ENCODE assay signal across 10 mouse cellular contexts in genomic region chr2:104098529-104099230, GRCm38 (mm10). TPM values are rescaled to one million over a fixed set of nuclear protein-coding genes. Genes with fewer than 3 reads are reported as not detected.
DNase-seq lines count a peak whose midpoint lies in the region; ATAC-seq and TF ChIP-seq lines count a peak whose summit lies in the region.
"Had no signal": no experiment of that assay in that cellular context is flagged by ENCODE, and none has a peak within 500 bp of the region (broad histone marks: within the 10 kb centered on the region; RNA-seq: fewer than 3 reads in every experiment).

No protein-coding gene starts in this region.

- ATAC-seq in lung, postnatal 0 days, result peak; percentile 13; the same call in 1 of the 2 replicates
- peak; percentile 92 for ATAC-seq in liver, embryonic 11.5 days (replicated peaks; ENCODE audit: low FRiP score)
- peak; percentile 36; the same call in 1 of the 2 replicates for ATAC-seq in stomach, postnatal 0 days (ENCODE audit: low FRiP score, low TSS enrichment)
- no peak for ATAC-seq in midbrain, postnatal 0 days (ENCODE audit: low FRiP score)
- ATAC-seq: hindbrain, postnatal 0 days had no signal

- intact Hi-C loops in left cerebral cortex, adult 2 months (cut with DNase I), result no loop called here

- H3K4me3 ChIP-seq in lung, postnatal 0 days (ENCODE audit: low read depth, low read length), result no peak overlapping the region
- H3K4me3 ChIP-seq in brown adipose tissue, adult 24 weeks (ENCODE audit: insufficient read depth, low read depth, low read length), result no peak overlapping the region
- peak overlapping the region; percentile 7 for H3K4me3 ChIP-seq in liver, embryonic 11.5 days (ENCODE audit: low read depth, low read length)
- no peak overlapping the region for H3K4me3 ChIP-seq in stomach, postnatal 0 days (ENCODE audit: low read depth, low read length)
- H3K4me3 ChIP-seq in left cerebral cortex, adult 2 months, result no peak overlapping the region
- no peak overlapping the region for H3K4me3 ChIP-seq in midbrain, postnatal 0 days (ENCODE audit: low read depth, low read length)
- H3K4me3 ChIP-seq: limb, embryonic 12.5 days had no signal

- no peak for TF ChIP-seq EP300 in lung, postnatal 0 days (IDR thresholded peaks at IDR 0.05)
- TF ChIP-seq EP300 in stomach, postnatal 0 days (optimal IDR thresholded peaks at IDR 0.05), result no peak

- no peak overlapping the region for H3K4me2 ChIP-seq in lung, postnatal 0 days (replicated peaks; ENCODE audit: low read depth, low read length)
- H3K4me2 ChIP-seq in liver, embryonic 11.5 days, result peak overlapping the region; percentile 53
- no peak overlapping the region for H3K4me2 ChIP-seq in stomach, postnatal 0 days (replicated peaks; ENCODE audit: low read depth)
- H3K4me2 ChIP-seq in midbrain, postnatal 0 days (ENCODE audit: low read depth, low read length, poor library complexity, severe bottlenecking), result no peak overlapping the region
- H3K4me2 ChIP-seq: limb, embryonic 12.5 days had no signal

- H3K36me3 ChIP-seq in lung, postnatal 0 days (ENCODE audit: insufficient read depth, low read length), result no peaks in the 10 kb centered on the region
- H3K36me3 ChIP-seq in liver, embryonic 11.5 days (ENCODE audit: control insufficient read depth, insufficient read depth, low read length), result no peaks in the 10 kb centered on the region
- H3K36me3 ChIP-seq in stomach, postnatal 0 days (ENCODE audit: control insufficient read depth, insufficient read depth, low read length), result no peaks in the 10 kb centered on the region
- H3K36me3 ChIP-seq in midbrain, postnatal 0 days (ENCODE audit: insufficient read depth, low read length), result no peaks in the 10 kb centered on the region
- H3K36me3 ChIP-seq: limb, embryonic 12.5 days had no signal

- H3K27me3 ChIP-seq in lung, postnatal 0 days (replicated peaks; ENCODE audit: insufficient read depth, low read length), result no peaks in the 10 kb centered on the region
- H3K27me3 ChIP-seq in liver, embryonic 11.5 days (replicated peaks; ENCODE audit: control insufficient read depth, insufficient read depth, low read length), result no peaks in the 10 kb centered on the region
- no peaks in the 10 kb centered on the region for H3K27me3 ChIP-seq in stomach, postnatal 0 days (ENCODE audit: control insufficient read depth, insufficient read depth, low read length)
- no peaks in the 10 kb centered on the region for H3K27me3 ChIP-seq in midbrain, postnatal 0 days (ENCODE audit: insufficient read depth, low read length)
- H3K27me3 ChIP-seq: limb, embryonic 12.5 days had no signal

- no peaks in the 10 kb centered on the region for H3K9me3 ChIP-seq in lung, postnatal 0 days (ENCODE audit: low read length)
- no peaks in the 10 kb centered on the region for H3K9me3 ChIP-seq in liver, embryonic 11.5 days (ENCODE audit: control insufficient read depth, low read length)
- no peaks in the 10 kb centered on the region for H3K9me3 ChIP-seq in stomach, postnatal 0 days (ENCODE audit: control insufficient read depth, low read length)
- H3K9me3 ChIP-seq in midbrain, postnatal 0 days (ENCODE audit: low read length), result no peaks in the 10 kb centered on the region
- H3K9me3 ChIP-seq: limb, embryonic 12.5 days had no signal

- no peak overlapping the region for H3K27ac ChIP-seq in lung, postnatal 0 days (ENCODE audit: low read length)
- H3K27ac ChIP-seq in brown adipose tissue, adult 24 weeks (replicated peaks; ENCODE audit: low read depth, low read length), result 0 out of 2 replicates have a peak overlapping the region, but pooled peaks have one; percentile 20
- H3K27ac ChIP-seq in liver, embryonic 11.5 days (ENCODE audit: low read depth, low read length), result peak overlapping the region; percentile 75
- no peak overlapping the region for H3K27ac ChIP-seq in stomach, postnatal 0 days (replicated peaks)
- H3K27ac ChIP-seq in left cerebral cortex, adult 2 months, result no peak overlapping the region
- H3K27ac ChIP-seq in midbrain, postnatal 0 days (ENCODE audit: low read depth, low read length), result no peak overlapping the region
- H3K27ac ChIP-seq: hindbrain, postnatal 0 days; limb, embryonic 12.5 days had no signal

- no peak for DNase-seq in lung, postnatal 0 days (ENCODE audit: low spot score)
- no peak for DNase-seq in lung, postnatal 25 days (ENCODE audit: low spot score)
- peak; percentile 53 for DNase-seq in liver, embryonic 11.5 days (ENCODE audit: low spot score)
- DNase-seq in stomach, postnatal 0 days (ENCODE audit: low spot score), result no peak
- no peak for DNase-seq in left cerebral cortex, adult 2 months (ENCODE audit: extremely low spot score in 1 of 2, low spot score in 2 of 2)
- no peak for DNase-seq in midbrain, postnatal 0 days (ENCODE audit: low spot score)

- 14% methylated on average over 3 of the region's 3 CpGs for WGBS in lung, postnatal 0 days
- WGBS in liver, embryonic 11.5 days, result 7% methylated on average over 3 of the region's 3 CpGs
- 40% methylated on average over 3 of the region's 3 CpGs for WGBS in stomach, postnatal 0 days
- 50% methylated on average over 3 of the region's 3 CpGs for WGBS in midbrain, postnatal 0 days

- H3K9ac ChIP-seq in lung, postnatal 0 days (replicated peaks; ENCODE audit: low read depth), result no peak overlapping the region
- H3K9ac ChIP-seq in liver, embryonic 11.5 days (ENCODE audit: low read depth, low read length), result peak overlapping the region; percentile 55
- H3K9ac ChIP-seq in stomach, postnatal 0 days (ENCODE audit: low read length), result no peak overlapping the region
- H3K9ac ChIP-seq in midbrain, postnatal 0 days (replicated peaks; ENCODE audit: low read length, poor library complexity, severe bottlenecking), result no peak overlapping the region
- H3K9ac ChIP-seq: limb, embryonic 12.5 days had no signal

- no peaks in the 10 kb centered on the region for H3K4me1 ChIP-seq in lung, postnatal 0 days (ENCODE audit: insufficient read depth, low read depth, low read length)
- H3K4me1 ChIP-seq in brown adipose tissue, adult 24 weeks (ENCODE audit: control insufficient read depth, insufficient read depth, insufficient read length, low read length), result peaks cover 10% of the 10 kb centered on the region; the same call in 1 of the 2 replicates
- peaks cover 34% of the 10 kb centered on the region for H3K4me1 ChIP-seq in liver, embryonic 11.5 days (replicated peaks; ENCODE audit: control insufficient read depth, insufficient read depth, low read length)
- 0 out of 2 replicates have a peak, but pooled peaks cover 6% of the 10 kb centered on the region for H3K4me1 ChIP-seq in stomach, postnatal 0 days (replicated peaks; ENCODE audit: control insufficient read depth, insufficient read depth)
- H3K4me1 ChIP-seq in midbrain, postnatal 0 days (ENCODE audit: insufficient read depth, low read length), result no peaks in the 10 kb centered on the region

- no peak for TF ChIP-seq CTCF in lung, postnatal 0 days (IDR thresholded peaks at IDR 0.05)
- TF ChIP-seq CTCF in stomach, postnatal 0 days (IDR thresholded peaks at IDR 0.05; ENCODE audit: low read depth), result no peak
- TF ChIP-seq CTCF in left cerebral cortex, adult 2 months (IDR thresholded peaks at IDR 0.05), result no peak
- TF ChIP-seq CTCF in midbrain, postnatal 0 days (IDR thresholded peaks at IDR 0.05), result no peak

RNA-seq across cellular contexts. Expression of gene Cd59a, which starts 3.1 kb away (rescaled TPM):
- 32.4 and 33.2 TPM in 2 replicates for polyA plus RNA-seq in lung, postnatal 0 days (2015; fragmentation: Nextera tagmentation; extraction: Ambion mirVana)
- 174 and 250 TPM in 2 replicates for polyA plus RNA-seq in brown adipose tissue, adult 24 weeks (2012; ENCODE audit: insufficient read depth, insufficient read length, missing spikeins)
- 73.4 and 77.6 TPM in 2 replicates for polyA plus RNA-seq in liver, embryonic 11.5 days (2014; fragmentation: Nextera tagmentation; extraction: Ambion mirVana)
- polyA plus RNA-seq in stomach, postnatal 0 days (2015; fragmentation: Nextera tagmentation; extraction: Ambion mirVana), result 58.4 and 59.6 TPM in 2 replicates
- total RNA-seq in left cerebral cortex, adult 2 months (2021), result 1 to 10 TPM; 4.0 to 4.8 TPM
- total RNA-seq in midbrain, postnatal 0 days (2014; rRNA removed), result 3.2 and 5.7 TPM in 2 replicates
- 13.1 and 14.6 TPM in 2 replicates for polyA plus RNA-seq in midbrain, postnatal 0 days (2015; fragmentation: Nextera tagmentation; extraction: Ambion mirVana)

RNA-seq across cellular contexts. Expression of gene A930018P22Rik, which starts 23.9 kb away (rescaled TPM):
- 0.14 TPM in 1 of 2 replicates, not detected in the other for polyA plus RNA-seq in lung, postnatal 0 days (2015; fragmentation: Nextera tagmentation; extraction: Ambion mirVana)
- 1.3 TPM in 1 of 2 replicates, not detected in the other for polyA plus RNA-seq in brown adipose tissue, adult 24 weeks (2012; ENCODE audit: insufficient read depth, insufficient read length, missing spikeins)
- 0.23 TPM in 1 of 2 replicates, not detected in the other for polyA plus RNA-seq in liver, embryonic 11.5 days (2014; fragmentation: Nextera tagmentation; extraction: Ambion mirVana)
- polyA plus RNA-seq in stomach, postnatal 0 days (2015; fragmentation: Nextera tagmentation; extraction: Ambion mirVana), result 0.47 and 0.53 TPM in 2 replicates
- total RNA-seq in left cerebral cortex, adult 2 months (2021), result under 1 TPM in 1 of 2 experiments, not detected in 1; 0.59 TPM
- not detected in 2 replicates for total RNA-seq in midbrain, postnatal 0 days (2014; rRNA removed)
- 0.26 TPM in 1 of 2 replicates, not detected in the other for polyA plus RNA-seq in midbrain, postnatal 0 days (2015; fragmentation: Nextera tagmentation; extraction: Ambion mirVana)
- polyA plus RNA-seq: hindbrain, postnatal 0 days; limb, embryonic 12.5 days; spleen, adult 2 months had no signal

RNA-seq across cellular contexts. Expression of gene Cd59b, which starts 29.0 kb away (rescaled TPM):
- polyA plus RNA-seq in lung, postnatal 0 days (2015; fragmentation: Nextera tagmentation; extraction: Ambion mirVana), result 3.7 and 4.2 TPM in 2 replicates
- polyA plus RNA-seq in brown adipose tissue, adult 24 weeks (2012; ENCODE audit: insufficient read depth, insufficient read length, missing spikeins), result 55.9 and 57.5 TPM in 2 replicates
- polyA plus RNA-seq in liver, embryonic 11.5 days (2014; fragmentation: Nextera tagmentation; extraction: Ambion mirVana), result 8.7 and 10.6 TPM in 2 replicates
- 5.5 and 6.4 TPM in 2 replicates for polyA plus RNA-seq in stomach, postnatal 0 days (2015; fragmentation: Nextera tagmentation; extraction: Ambion mirVana)
- total RNA-seq in left cerebral cortex, adult 2 months (2021), result 1 to 10 TPM in 1 of 2 experiments, under 1 TPM in 1; 0.63 to 1.2 TPM
- 1.5 TPM in 1 of 2 replicates, not detected in the other for total RNA-seq in midbrain, postnatal 0 days (2014; rRNA removed)
- 1.5 and 2.4 TPM in 2 replicates for polyA plus RNA-seq in midbrain, postnatal 0 days (2015; fragmentation: Nextera tagmentation; extraction: Ambion mirVana)
- total RNA-seq: hindbrain, postnatal 0 days had no signal

RNA-seq across cellular contexts. Expression of gene Gm10799, which starts 30.3 kb away (rescaled TPM):
- not detected in 2 replicates for polyA plus RNA-seq in lung, postnatal 0 days (2015; fragmentation: Nextera tagmentation; extraction: Ambion mirVana)
- not detected in 2 replicates for polyA plus RNA-seq in brown adipose tissue, adult 24 weeks (2012; ENCODE audit: insufficient read depth, insufficient read length, missing spikeins)
- not detected in 2 replicates for polyA plus RNA-seq in liver, embryonic 11.5 days (2014; fragmentation: Nextera tagmentation; extraction: Ambion mirVana)
- not detected in 2 replicates for polyA plus RNA-seq in stomach, postnatal 0 days (2015; fragmentation: Nextera tagmentation; extraction: Ambion mirVana)
- total RNA-seq in left cerebral cortex, adult 2 months (2021), result not detected
- total RNA-seq in midbrain, postnatal 0 days (2014; rRNA removed), result not detected in 2 replicates
- polyA plus RNA-seq in midbrain, postnatal 0 days (2015; fragmentation: Nextera tagmentation; extraction: Ambion mirVana), result not detected in 2 replicates
- total RNA-seq: hindbrain, postnatal 0 days had no signal
- polyA plus RNA-seq: hindbrain, postnatal 0 days; limb, embryonic 12.5 days; spleen, adult 2 months had no signal

RNA-seq across cellular contexts. Expression of gene Gm10912, which starts 33.1 kb away (rescaled TPM):
- polyA plus RNA-seq in lung, postnatal 0 days (2015; fragmentation: Nextera tagmentation; extraction: Ambion mirVana), result not detected in 2 replicates
- not detected in 2 replicates for polyA plus RNA-seq in brown adipose tissue, adult 24 weeks (2012; ENCODE audit: insufficient read depth, insufficient read length, missing spikeins)
- polyA plus RNA-seq in liver, embryonic 11.5 days (2014; fragmentation: Nextera tagmentation; extraction: Ambion mirVana), result 0.10 TPM in 1 of 2 replicates, not detected in the other
- polyA plus RNA-seq in stomach, postnatal 0 days (2015; fragmentation: Nextera tagmentation; extraction: Ambion mirVana), result not detected in 2 replicates
- under 1 TPM; 0.54 to 0.68 TPM for total RNA-seq in left cerebral cortex, adult 2 months (2021)
- total RNA-seq in midbrain, postnatal 0 days (2014; rRNA removed), result 0.19 TPM in 1 of 2 replicates, not detected in the other
- polyA plus RNA-seq in midbrain, postnatal 0 days (2015; fragmentation: Nextera tagmentation; extraction: Ambion mirVana), result not detected in 2 replicates
- total RNA-seq: hindbrain, postnatal 0 days had no signal
- polyA plus RNA-seq: hindbrain, postnatal 0 days; limb, embryonic 12.5 days had no signal

Comparison
In these comparisons a context has a peak if more than half of its experiments do, and no peak if none do; other contexts are left out.
1. H3K27ac ChIP-seq: peak in brown adipose tissue, adult 24 weeks (single experiment) and liver, embryonic 11.5 days (single experiment); none in lung, postnatal 0 days (single experiment), stomach, postnatal 0 days (single experiment), left cerebral cortex, adult 2 months (single experiment) and midbrain, postnatal 0 days (single experiment).